Mouse (Mus musculus): ENCODE data around the gene Ppa2. TPM values are rescaled to one million over a fixed set of nuclear protein-coding genes. Genes with fewer than 3 reads are reported as not detected.

The Ppa2 gene
- 10 to 100 TPM; 44.9 to 51.5 TPM for total RNA-seq (2021)

- intact Hi-C loops (cut with DNase I): loop anchor here (10.0 kb wide), 2 partner anchors 235 to 1315 kb away; partner anchors contain the start of gene Tet2
- DNase-seq: peak; percentile 85
These were observed at the start of gene Ppa2 for GRCm38 (mm10) chr3:133309954-133310808. Gene Ppa2, plus strand, starts transcription at chr3:133310110.

GRCm38 (mm10) chr3:133271887-133272286 is 38.0 kb upstream of the Ppa2 start:
- DNase-seq: peak; percentile 76
- intact Hi-C loops (cut with DNase I): loop anchor here (10.0 kb wide), 1 partner anchor 137 kb away; no protein-coding TSS in a partner anchor

GRCm38 (mm10) chr3:133284587-133284986 is 25.3 kb upstream of the Ppa2 start:
- intact Hi-C loops (cut with DNase I): no loop called here
- DNase-seq: no peak

- intact Hi-C loops (cut with DNase I): no loop called here
These were observed 21.1 kb upstream of the Ppa2 start for GRCm38 (mm10) chr3:133288795-133289194.

GRCm38 (mm10) chr3:133304328-133304727 is 5.6 kb upstream of the Ppa2 start:
- DNase-seq: no peak
- intact Hi-C loops (cut with DNase I): no loop called here

More at GRCm38 (mm10) chr3:133288795-133289194, 21.1 kb upstream of the Ppa2 start:
- DNase-seq: no peak

GRCm38 (mm10) chr3:133308361-133308760 is 1.5 kb upstream of the Ppa2 start:
- no peak for DNase-seq
- intact Hi-C loops (cut with DNase I): no loop called here

GRCm38 (mm10) chr3:133309359-133309758 is 551 bp upstream of the Ppa2 start:
- intact Hi-C loops (cut with DNase I): no loop called here
- DNase-seq: no peak

- DNase-seq: no peak
- intact Hi-C loops (cut with DNase I): loop anchor here (10.0 kb wide), 2 partner anchors 234 to 1314 kb away; partner anchors contain the start of gene Tet2
These were observed 884 bp downstream of the Ppa2 start for GRCm38 (mm10) chr3:133310809-133311179.

- intact Hi-C loops (cut with DNase I): loop anchor here (10.0 kb wide), 2 partner anchors 232 to 1312 kb away; partner anchors contain the start of gene Tet2
- DNase-seq: no peak
These were observed 2.4 kb downstream of the Ppa2 start for GRCm38 (mm10) chr3:133312331-133312730.

- no peak for DNase-seq
- intact Hi-C loops (cut with DNase I): loop anchor here (10.0 kb wide), 2 partner anchors 232 to 1312 kb away; partner anchors contain the start of gene Tet2
These were observed 2.9 kb downstream of the Ppa2 start for GRCm38 (mm10) chr3:133312850-133313249.

- no peak for DNase-seq
- intact Hi-C loops (cut with DNase I): loop anchor here (10.0 kb wide), 2 partner anchors 231 to 1311 kb away; partner anchors contain the start of gene Tet2
These were observed 3.7 kb downstream of the Ppa2 start for GRCm38 (mm10) chr3:133313491-133314199.

GRCm38 (mm10) chr3:133314475-133314874 is 4.6 kb downstream of the Ppa2 start:
- intact Hi-C loops (cut with DNase I): loop anchor here (10.0 kb wide), 2 partner anchors 230 to 1310 kb away; partner anchors contain the start of gene Tet2

GRCm38 (mm10) chr3:133315011-133315410 is 5.1 kb downstream of the Ppa2 start:
- DNase-seq: no peak
- intact Hi-C loops (cut with DNase I): loop anchor here (10.0 kb wide), 2 partner anchors 230 to 1310 kb away; partner anchors contain the start of gene Tet2

More at GRCm38 (mm10) chr3:133314475-133314874, 4.6 kb downstream of the Ppa2 start:
- peak; percentile 74 for DNase-seq

GRCm38 (mm10) chr3:133315647-133316046 is 5.7 kb downstream of the Ppa2 start:
- no peak for DNase-seq
- intact Hi-C loops (cut with DNase I): loop anchor here (10.0 kb wide), 2 partner anchors 229 to 1309 kb away; partner anchors contain the start of gene Tet2

- intact Hi-C loops (cut with DNase I): loop anchor here (10.0 kb wide), 2 partner anchors 227 to 1307 kb away; partner anchors contain the start of gene Tet2
- no peak for DNase-seq
These were observed 7.9 kb downstream of the Ppa2 start for GRCm38 (mm10) chr3:133317845-133318244.

- DNase-seq: no peak
- intact Hi-C loops (cut with DNase I): loop anchor here (10.0 kb wide), 2 partner anchors 226 to 1306 kb away; partner anchors contain the start of gene Tet2
These were observed 8.7 kb downstream of the Ppa2 start for GRCm38 (mm10) chr3:133318596-133318995.

GRCm38 (mm10) chr3:133319795-133320194 is 9.9 kb downstream of the Ppa2 start:
- DNase-seq: no peak
- intact Hi-C loops (cut with DNase I): loop anchor here (10.0 kb wide), 2 partner anchors 225 to 1305 kb away; partner anchors contain the start of gene Tet2

GRCm38 (mm10) chr3:133320313-133320712 is 10.4 kb downstream of the Ppa2 start:
- intact Hi-C loops (cut with DNase I): no loop called here
- DNase-seq: no peak

- DNase-seq: no peak
- intact Hi-C loops (cut with DNase I): no loop called here
These were observed 12.0 kb downstream of the Ppa2 start for GRCm38 (mm10) chr3:133321928-133322327.

GRCm38 (mm10) chr3:133322552-133322951 is 12.6 kb downstream of the Ppa2 start:
- intact Hi-C loops (cut with DNase I): no loop called here
- DNase-seq: peak; percentile 16

- DNase-seq: no peak
- intact Hi-C loops (cut with DNase I): no loop called here
These were observed 15.2 kb downstream of the Ppa2 start for GRCm38 (mm10) chr3:133325135-133325534.
